Mouse (Mus musculus) cerebellum, adult 2 months (tissue): ENCODE results near the gene Cwc22. TPM values are rescaled to one million over a fixed set of nuclear protein-coding genes. Genes with fewer than 3 reads are reported as not detected.

Experiments used
- DNase-seq, 2 experiments: peaks; one replicate each; pipeline ENCODE4 v3.0.0; 2021
- H3K27ac ChIP-seq: fragments of 200-500 bp; 2 replicates; pipeline ENCODE4 v1.5.1; 2012; ENCODE audit warnings: low read length, control low read depth, inconsistent platforms; ENCODE audit not compliant: insufficient read depth
- H3K27me3 ChIP-seq: fragments of 200-500 bp; 2 replicates; pipeline ENCODE4 v1.6.1; 2012; ENCODE audit warnings: inconsistent platforms, mild to moderate bottlenecking, low read length, moderate library complexity; ENCODE audit not compliant: control insufficient read depth, insufficient read depth
- H3K4me1 ChIP-seq: fragments of 200-500 bp; 2 replicates; pipeline ENCODE4 v1.6.1; 2011; ENCODE audit warnings: low read length; ENCODE audit not compliant: control insufficient read depth, insufficient read depth
- H3K4me3 ChIP-seq: fragments of 200-500 bp; replicated peaks from 2 replicates; pipeline ENCODE3; 2011; ENCODE audit warnings: mild to moderate bottlenecking, low read depth, low read length, control low read depth; ENCODE audit not compliant: insufficient read depth
- CTCF ChIP-seq: fragments of 200-500 bp; IDR thresholded peaks from 2 replicates; pipeline ENCODE4 v1.5.1; 2011; ENCODE audit warnings: low read depth, mild to moderate bottlenecking, control low read depth, low read length, moderate library complexity, borderline replicate concordance; ENCODE audit not compliant: insufficient read depth
- POLR2A ChIP-seq: fragments of 200-500 bp; IDR thresholded peaks from 2 replicates; pipeline ENCODE4 v1.6.1; 2011; ENCODE audit warnings: low read length, control low read depth, borderline replicate concordance; ENCODE audit not compliant: insufficient read depth
- WGBS: fragments of 180-500 bp; shearing (Covaris S2); methylation state at CpG from one replicate; pipeline ENCODE4 v1.1.7; 2018; 5-methylcytosine and 5-hydroxymethylcytosine counted together
- polyA plus RNA-seq: library from polyadenylated mRNA; depleted of rRNA; stranded (reverse); fragments of >200 nt; gene quantifications from 2 replicates; pipeline ENCODE4 v1.2.3, GENCODE M21; 2012

Gene Cwc22
- polyA plus RNA-seq, 1 experiment = 30.3 TPM

DNA sequence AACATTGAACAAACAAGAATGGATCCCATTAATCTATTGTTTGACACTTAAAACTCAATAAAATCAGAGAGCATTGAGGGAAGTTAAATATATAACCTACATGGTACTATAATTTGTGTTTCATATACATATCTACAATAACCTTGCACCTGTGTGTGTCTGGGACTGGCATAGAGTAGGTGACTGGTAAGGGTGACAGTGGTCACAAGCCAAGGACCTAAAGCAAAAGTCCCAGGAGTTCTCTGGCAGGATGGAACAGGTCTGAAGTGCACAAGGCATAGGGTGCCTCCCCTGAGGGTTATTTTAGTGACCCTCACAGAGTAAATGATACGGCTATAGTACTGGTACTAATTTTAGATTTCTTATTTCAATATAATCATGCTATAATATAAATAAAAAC lies 14.2 kb downstream of the Cwc22 start:
- no peak for DNase-seq
- H3K27ac ChIP-seq = no peak overlapping the region
- no peak overlapping the region for H3K4me3 ChIP-seq
- H3K4me1 ChIP-seq = no peaks in the 10 kb centered on the region; the same call in 1 of the 2 replicates
- no peak for TF ChIP-seq POLR2A
- H3K27me3 ChIP-seq = no peaks in the 10 kb centered on the region
- WGBS = 95% methylated on average over 1 of the region's 1 CpGs

DNA sequence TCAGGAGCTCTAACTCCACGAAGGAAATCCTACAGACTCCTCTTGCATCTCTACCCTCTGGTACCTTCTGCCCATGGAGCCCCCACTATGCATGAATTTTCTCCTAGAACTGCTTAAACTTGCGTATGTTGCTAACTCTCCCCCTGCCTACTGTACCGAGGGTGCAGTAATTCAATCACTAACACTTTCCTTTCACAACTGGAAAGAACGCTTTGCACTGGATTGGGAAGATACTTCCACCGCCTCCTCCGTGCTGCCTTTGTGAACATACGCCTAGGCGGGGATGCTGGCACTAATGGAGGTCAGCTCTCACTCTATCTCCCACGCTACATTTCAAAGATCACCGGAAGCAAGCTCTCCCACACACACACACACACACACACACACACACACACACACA lies 17.8 kb downstream of the Cwc22 start:
- no peaks in the 10 kb centered on the region for H3K27me3 ChIP-seq
- peaks cover 5% of the 10 kb centered on the region; the same call in 1 of the 2 replicates for H3K4me1 ChIP-seq
- WGBS = 94% methylated on average over 10 of the region's 10 CpGs
- no peak for TF ChIP-seq CTCF
- TF ChIP-seq POLR2A = no peak
- no peak overlapping the region for H3K4me3 ChIP-seq
- DNase-seq = no peak
- H3K27ac ChIP-seq = no peak overlapping the region

DNA sequence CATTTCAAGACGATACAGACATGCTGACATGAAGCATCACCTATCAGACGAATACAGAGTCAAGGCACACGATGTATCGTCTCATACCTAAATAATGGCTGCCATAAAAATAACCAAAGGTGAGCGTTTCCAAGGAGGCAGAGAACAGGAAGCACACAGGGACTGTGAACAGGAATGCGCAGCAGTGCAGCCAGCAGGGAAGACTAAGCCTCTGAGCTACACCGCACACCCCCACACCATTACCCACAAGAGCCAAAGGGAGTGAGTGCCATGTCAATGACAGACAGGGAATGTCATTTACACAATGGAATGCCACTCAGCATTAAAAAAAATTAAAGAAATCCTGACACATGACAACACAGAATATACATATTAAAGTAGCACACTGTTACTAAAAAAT lies 19.7 kb downstream of the Cwc22 start:
- Histone ChIP-seq H3K27me3 (no peaks in the 10 kb centered on the region), H3K27ac (peak overlapping the region; percentile 44; the same call in 1 of the 2 replicates), H3K4me3 (no peak overlapping the region), H3K4me1 (peaks cover 5% of the 10 kb centered on the region; the same call in 1 of the 2 replicates)
- WGBS = 23% methylated on average over 7 of the region's 7 CpGs
- DNase-seq = peak; percentile 32 to 63
- TF ChIP-seq CTCF (no peak), POLR2A (no peak)

DNA sequence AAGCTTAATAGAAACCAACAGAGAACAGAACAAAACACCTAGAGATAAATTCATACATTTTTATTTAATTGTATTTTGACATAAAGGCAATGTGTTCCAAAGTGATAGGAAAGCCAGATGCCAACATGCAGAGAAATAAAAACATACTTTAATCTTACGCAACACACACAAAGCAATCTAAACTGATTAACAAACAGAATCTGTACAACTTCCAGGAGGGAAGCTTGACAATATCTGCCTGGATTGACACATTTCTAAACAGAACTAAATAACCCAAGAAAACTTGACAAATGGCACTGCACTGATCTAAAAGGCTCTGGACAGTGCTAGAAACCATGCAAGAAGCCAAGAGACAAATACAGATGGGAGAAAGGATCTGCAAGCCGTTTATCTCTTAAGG lies 20.2 kb downstream of the Cwc22 start:
- Histone ChIP-seq H3K27ac (peak overlapping the region; percentile 44; the same call in 1 of the 2 replicates), H3K4me1 (peaks cover 5% of the 10 kb centered on the region; the same call in 1 of the 2 replicates), H3K27me3 (no peaks in the 10 kb centered on the region), H3K4me3 (no peak overlapping the region)
- 59% methylated on average over 2 of the region's 2 CpGs for WGBS
- DNase-seq = peak in 1 of 2 experiments; percentile 10
- TF ChIP-seq POLR2A (no peak), CTCF (no peak)

DNA sequence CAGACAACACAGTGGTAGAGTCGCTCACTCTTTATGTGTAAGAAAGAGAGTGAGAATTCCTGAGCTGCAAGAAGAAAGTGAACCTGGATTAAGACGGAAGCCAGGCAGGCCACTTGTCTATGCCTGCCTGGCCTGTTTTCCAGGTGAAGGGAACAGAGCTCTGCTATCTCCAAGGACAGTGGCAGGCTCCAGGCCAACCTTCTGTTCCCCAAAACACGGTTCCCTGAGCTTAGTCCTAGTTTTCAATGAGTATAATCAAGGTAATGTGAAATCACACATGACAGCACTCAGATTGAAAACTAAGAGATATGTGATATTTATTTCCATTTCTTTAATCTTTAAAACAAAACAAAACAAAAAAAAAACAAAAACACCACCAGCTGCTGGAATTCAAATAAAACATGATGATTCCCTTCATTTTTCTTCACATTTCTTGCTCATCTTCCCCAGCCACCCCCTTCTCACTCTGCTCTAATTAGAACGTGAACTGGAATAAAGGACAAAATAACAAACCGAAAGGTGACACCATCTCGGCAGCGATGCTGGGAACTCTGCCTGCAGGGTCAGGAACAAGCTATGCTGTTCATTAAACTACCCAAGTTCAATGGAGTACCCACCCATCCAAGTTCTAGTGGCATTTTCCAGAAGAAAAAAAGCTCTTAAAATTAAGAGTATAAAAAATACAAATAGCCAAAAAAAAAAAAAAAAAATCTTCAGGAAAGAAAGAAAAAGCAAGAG lies 20.8 kb downstream of the Cwc22 start:
- peaks cover 5% of the 10 kb centered on the region; the same call in 1 of the 2 replicates for H3K4me1 ChIP-seq
- H3K4me3 ChIP-seq = no peak overlapping the region
- 11% methylated on average over 7 of the region's 7 CpGs for WGBS

DNA sequence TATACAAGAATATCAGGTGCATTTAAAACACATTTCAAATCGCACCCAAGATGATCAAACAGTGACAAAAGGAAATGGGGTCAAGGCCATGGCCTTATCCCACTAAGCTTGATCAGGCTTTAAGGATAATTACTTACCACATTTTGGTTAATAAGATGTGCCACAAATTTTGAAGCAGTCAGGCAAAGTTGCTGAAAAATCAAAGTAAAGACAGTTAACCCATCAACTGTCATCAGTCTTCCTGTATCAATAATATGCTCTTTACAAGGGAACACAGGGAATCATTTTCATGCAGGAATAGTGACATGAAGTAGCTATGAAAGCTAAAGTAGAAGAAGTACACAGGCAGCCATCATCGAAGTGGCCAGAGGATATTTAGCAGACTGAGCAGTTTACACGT lies 22.2 kb downstream of the Cwc22 start:
- WGBS = 83% methylated on average over 3 of the region's 3 CpGs
- no peak for DNase-seq
- H3K4me1 ChIP-seq = peaks cover 5% of the 10 kb centered on the region; the same call in 1 of the 2 replicates
- H3K27ac ChIP-seq = no peak overlapping the region
- no peak overlapping the region for H3K4me3 ChIP-seq
- H3K27me3 ChIP-seq = no peaks in the 10 kb centered on the region; the same call in 1 of the 2 replicates
- no peak for TF ChIP-seq CTCF
- TF ChIP-seq POLR2A = no peak

More for the DNA sequence above, 20.8 kb downstream of the Cwc22 start:
- TF ChIP-seq POLR2A (no peak), CTCF (no peak)
- peak; percentile 77 to 88 for DNase-seq
- no peaks in the 10 kb centered on the region for H3K27me3 ChIP-seq
- H3K27ac ChIP-seq = peak overlapping the region; percentile 81

DNA sequence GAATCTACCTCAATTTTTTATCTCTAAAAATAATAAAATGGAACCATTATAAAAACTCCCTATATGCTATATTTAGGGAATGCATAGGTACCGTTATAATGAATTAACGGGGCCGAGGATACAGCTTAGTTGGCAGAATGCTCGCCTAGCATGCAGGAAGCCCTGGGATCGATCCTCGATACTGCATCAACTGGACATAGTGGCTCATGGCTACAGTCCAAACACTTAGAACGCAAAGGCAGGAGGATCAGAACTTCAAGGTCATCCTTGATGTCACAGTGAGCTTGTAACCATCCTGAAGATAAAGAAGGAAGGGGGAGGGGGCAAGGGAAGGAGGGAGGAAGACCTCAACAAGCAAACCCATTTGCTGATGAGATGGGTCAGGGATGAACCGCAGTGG lies 23.0 kb downstream of the Cwc22 start:
- TF ChIP-seq CTCF (no peak), POLR2A (no peak)
- 90% methylated on average over 8 of the region's 8 CpGs for WGBS
- H3K27ac ChIP-seq = no peak overlapping the region
- H3K4me3 ChIP-seq = no peak overlapping the region
- no peak for DNase-seq
- H3K27me3 ChIP-seq = no peaks in the 10 kb centered on the region; the same call in 1 of the 2 replicates
- peaks cover 7% of the 10 kb centered on the region; the same call in 1 of the 2 replicates for H3K4me1 ChIP-seq

DNA sequence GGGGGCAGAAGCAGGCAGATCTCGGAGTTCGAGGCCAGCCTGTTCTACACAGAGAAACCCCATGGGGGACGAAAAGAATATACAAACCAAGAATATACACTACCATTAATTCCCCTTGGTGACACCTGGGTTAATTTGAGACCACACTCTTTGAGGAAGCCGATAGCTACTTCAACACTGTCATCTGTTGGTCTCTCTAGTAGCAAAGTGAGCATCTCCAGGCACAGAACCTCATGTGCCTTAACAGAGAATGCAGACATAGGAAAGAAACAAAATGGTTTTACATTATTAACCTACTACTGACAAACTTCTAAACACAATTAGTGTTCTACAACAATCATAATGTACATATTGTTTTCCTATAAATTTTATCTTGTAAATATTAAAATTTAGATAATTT lies 24.9 kb downstream of the Cwc22 start:
- TF ChIP-seq POLR2A = no peak
- TF ChIP-seq CTCF = no peak
- WGBS = 90% methylated on average over 4 of the region's 4 CpGs
- Histone ChIP-seq H3K27me3 (no peaks in the 10 kb centered on the region; the same call in 1 of the 2 replicates), H3K27ac (no peak overlapping the region), H3K4me1 (peaks cover 4% of the 10 kb centered on the region; the same call in 1 of the 2 replicates), H3K4me3 (no peak overlapping the region)
- DNase-seq = no peak
